Mouse (Mus musculus) liver, embryonic 14.5 days (tissue): Measurements from ENCODE around the gene Rpl31. TPM values are rescaled to one million over a fixed set of nuclear protein-coding genes. Genes with fewer than 3 reads are reported as not detected.

Experiments used
- ATAC-seq: fragments of 200-750 bp; cut with Nextera tagmentation; 2 replicates; pipeline ENCODE4 v1.8.0; 2017; ENCODE audit warnings: moderate number of reproducible peaks, mild to moderate bottlenecking, moderate library complexity; ENCODE audit not compliant: insufficient read depth
- DNase-seq, 3 experiments: peaks; one replicate each; pipeline ENCODE4 v3.0.0-alpha.2; 2012 to 2013; ENCODE audit warnings: low read depth in 3 of 3, low spot score in 3 of 3
- H3K27ac ChIP-seq: fragments of 300-500 bp; sonication (generic); 2 replicates; pipeline ENCODE4 v1.5.1; 2014; ENCODE audit warnings: moderate library complexity, mild to moderate bottlenecking, control low read depth, inconsistent platforms
- H3K27me3 ChIP-seq: fragments of 300-500 bp; sonication (generic); 2 replicates; pipeline ENCODE4 v1.6.1; 2014; ENCODE audit warnings: mild to moderate bottlenecking, low read length, moderate library complexity; ENCODE audit not compliant: control insufficient read depth, insufficient read depth
- H3K36me3 ChIP-seq: fragments of 300-500 bp; sonication (generic); replicated peaks from 2 replicates; pipeline ENCODE4 v1.6.1; 2014; ENCODE audit warnings: low read depth; ENCODE audit not compliant: control insufficient read depth, insufficient read depth
- H3K4me1 ChIP-seq, 2 experiments: fragments of 200-500 bp in 1 of 2; fragments of 300-500 bp in 1 of 2; sonication (generic) in 1 of 2; replicated peaks; 2 replicates each; pipeline ENCODE4 v1.6.1; 2012 to 2014; ENCODE audit warnings: antibody characterized with exemption in 1 of 2, inconsistent platforms in 1 of 2, low read length in 1 of 2; ENCODE audit not compliant: control insufficient read depth in 2 of 2, insufficient read depth in 2 of 2
- H3K4me2 ChIP-seq: fragments of 300-500 bp; sonication (generic); 2 replicates; pipeline ENCODE4 v1.6.1; 2014; ENCODE audit warnings: low read depth, mild to moderate bottlenecking, control low read depth, moderate library complexity
- H3K4me3 ChIP-seq, 2 experiments: fragments of 200-500 bp in 1 of 2; fragments of 300-500 bp in 1 of 2; sonication (generic) in 1 of 2; 2 replicates each; pipeline ENCODE4 v1.5.1; 2012 to 2014; ENCODE audit warnings: low read depth in 2 of 2, low read length in 2 of 2, mild to moderate bottlenecking in 2 of 2, control low read depth in 1 of 2, inconsistent platforms in 1 of 2, moderate library complexity in 1 of 2; ENCODE audit not compliant: insufficient read depth in 1 of 2
- H3K9ac ChIP-seq: fragments of 300-500 bp; sonication (generic); replicated peaks from 2 replicates; pipeline ENCODE4 v1.6.1; 2014; ENCODE audit warnings: mild to moderate bottlenecking, control low read depth, moderate library complexity
- H3K9me3 ChIP-seq: fragments of 300-500 bp; sonication (generic); 2 replicates; pipeline ENCODE4 v1.6.1; 2016; ENCODE audit warnings: low read length, mixed read lengths; ENCODE audit not compliant: control insufficient read depth
- CTCF ChIP-seq: IDR thresholded peaks from 2 replicates; pipeline ENCODE4 v1.5.1; 2016; ENCODE audit warnings: antibody characterized with exemption, low read depth, control low read depth
- EP300 ChIP-seq: IDR thresholded peaks from 2 replicates; pipeline ENCODE4 v1.6.1; 2016; ENCODE audit warnings: antibody characterized with exemption, low read depth
- WGBS: fragments of 180-500 bp; shearing (Covaris S2); extraction: QIAGEN DNeasy Blood & Tissue Kit; methylation state at CpG from one replicate; pipeline ENCODE4 v1.1.7; 2014; ENCODE audit not compliant: insufficient replicate concordance; 5-methylcytosine and 5-hydroxymethylcytosine counted together
- polyA plus RNA-seq, 2 experiments: library from polyadenylated mRNA; depleted of rRNA in 1 of 2; stranded (reverse) in 1 of 2; unstranded in 1 of 2; fragments of >200 nt; fragmentation: Nextera tagmentation in 1 of 2; extraction: Ambion mirVana in 1 of 2; gene quantifications; 2 replicates each; pipeline versions ENCODE4 v1.2.1 to v1.2.3; 2012 to 2014

The Rpl31 gene
- polyA plus RNA-seq, 2 experiments = 573 to 947 TPM

GRCm38 (mm10) chr1:39343242-39343641 lies 24.4 kb upstream of the Rpl31 start:
- ATAC-seq = no peak
- TF ChIP-seq EP300 (no peak), CTCF (no peak)
- H3K4me2 ChIP-seq = no peak overlapping the region
- no peak overlapping the region for H3K4me3 ChIP-seq
- no peaks in the 10 kb centered on the region for H3K36me3 ChIP-seq
- H3K9ac ChIP-seq = no peak overlapping the region
- DNase-seq = no peak
- no peaks in the 10 kb centered on the region for H3K4me1 ChIP-seq
- H3K9me3 ChIP-seq = no peaks in the 10 kb centered on the region
- H3K27me3 ChIP-seq = no peaks in the 10 kb centered on the region
- 59% methylated on average over 5 of the region's 5 CpGs for WGBS
- no peak overlapping the region for H3K27ac ChIP-seq

- H3K4me1 ChIP-seq = no peaks in the 10 kb centered on the region
- no peak overlapping the region for H3K9ac ChIP-seq
- H3K4me3 ChIP-seq = no peak overlapping the region
- no peak for DNase-seq
- H3K27me3 ChIP-seq = no peaks in the 10 kb centered on the region
- H3K27ac ChIP-seq = no peak overlapping the region
- H3K4me2 ChIP-seq = no peak overlapping the region
- no peaks in the 10 kb centered on the region for H3K36me3 ChIP-seq
- no peak for ATAC-seq
- no peaks in the 10 kb centered on the region for H3K9me3 ChIP-seq
- TF ChIP-seq EP300 (no peak), CTCF (peak; percentile 29; the same call in 1 of the 2 replicates)
- WGBS = 47% methylated on average over 21 of the region's 21 CpGs
Measured at GRCm38 (mm10) chr1:39344981-39345600, 22.6 kb upstream of the Rpl31 start.

- Histone ChIP-seq H3K27ac (no peak overlapping the region), H3K4me2 (no peak overlapping the region), H3K27me3 (no peaks in the 10 kb centered on the region), H3K4me1 (no peaks in the 10 kb centered on the region), H3K36me3 (no peaks in the 10 kb centered on the region), H3K9me3 (no peaks in the 10 kb centered on the region), H3K9ac (no peak overlapping the region), H3K4me3 (no peak overlapping the region)
- DNase-seq (no peak), ATAC-seq (no peak)
- WGBS = 41% methylated on average over 1 of the region's 1 CpGs
- TF ChIP-seq EP300 = no peak
Measured at GRCm38 (mm10) chr1:39349001-39349400, 18.6 kb upstream of the Rpl31 start.

- H3K27me3 ChIP-seq = no peaks in the 10 kb centered on the region
- no peak overlapping the region for H3K27ac ChIP-seq
- no peak overlapping the region for H3K4me2 ChIP-seq
- TF ChIP-seq EP300 (no peak), CTCF (no peak)
- H3K9ac ChIP-seq = no peak overlapping the region
- no peaks in the 10 kb centered on the region for H3K4me1 ChIP-seq
- DNase-seq = no peak
- ATAC-seq = no peak
- no peaks in the 10 kb centered on the region for H3K36me3 ChIP-seq
- H3K9me3 ChIP-seq = no peaks in the 10 kb centered on the region
- no peak overlapping the region for H3K4me3 ChIP-seq
- WGBS = 62% methylated on average over 7 of the region's 7 CpGs
Measured at GRCm38 (mm10) chr1:39349427-39349826, 18.2 kb upstream of the Rpl31 start.

GRCm38 (mm10) chr1:39361754-39362514 lies 5.7 kb upstream of the Rpl31 start:
- Histone ChIP-seq H3K9me3 (no peaks in the 10 kb centered on the region), H3K27me3 (no peaks in the 10 kb centered on the region), H3K4me2 (peak overlapping the region; percentile 32), H3K4me3 (no peak overlapping the region), H3K9ac (no peak overlapping the region), H3K36me3 (no peaks in the 10 kb centered on the region), H3K27ac (no peak overlapping the region), H3K4me1 (peaks cover 8 to 15% of the 10 kb centered on the region in 2 experiments)
- peak; percentile 53; the same call in 1 of the 2 replicates for ATAC-seq
- DNase-seq = no peak
- WGBS = 42% methylated on average over 24 of the region's 24 CpGs
- no peak; the same call in 1 of the 2 replicates for TF ChIP-seq CTCF
- TF ChIP-seq EP300 = no peak
